In the genomic region with DNA sequence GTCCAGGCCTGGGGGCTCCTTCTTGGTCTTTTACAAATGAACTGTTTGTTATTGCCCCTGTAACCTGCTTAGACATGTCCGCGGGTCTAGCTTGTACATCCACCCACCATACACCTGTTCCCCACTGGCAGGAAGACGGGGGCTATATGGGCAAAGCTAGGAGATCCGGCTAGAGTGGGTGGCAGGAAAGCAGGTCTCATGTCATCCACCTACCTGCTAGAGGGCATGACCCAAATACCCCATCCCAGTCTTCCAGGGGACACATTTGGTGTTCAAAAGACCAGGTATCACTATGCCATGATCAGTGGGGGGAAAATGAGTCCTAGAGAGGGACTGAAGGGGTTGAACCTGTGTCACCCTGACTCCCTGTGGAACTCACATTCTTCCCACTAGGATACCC, we compare ENCODE assay signal across 8 mouse cellular contexts. TPM values are rescaled to one million over a fixed set of nuclear protein-coding genes. Genes with fewer than 3 reads are reported as not detected.
A peak's percentile ranks its signal among the peaks of the same experiment; 100 is the strongest.
DNase-seq lines count a peak whose midpoint lies in the region; ATAC-seq and TF ChIP-seq lines count a peak whose summit lies in the region.

No protein-coding gene starts in this region.

- H3K27me3 ChIP-seq in kidney, adult 2 months (replicated peaks; ENCODE audit: control insufficient read depth, insufficient read depth, low read length) = no peaks in the 10 kb centered on the region
- H3K27me3 ChIP-seq in heart, embryonic 14.5 days (ENCODE audit: control insufficient read depth, insufficient read depth, low read length) = no peaks in the 10 kb centered on the region
- H3K27me3 ChIP-seq in midbrain, embryonic 10.5 days (ENCODE audit: low read depth, poor library complexity, severe bottlenecking) = no peaks in the 10 kb centered on the region

- peak overlapping the region; percentile 70; the same call in 1 of the 2 replicates for H3K27ac ChIP-seq in kidney, adult 2 months (ENCODE audit: insufficient read depth, low read depth, low read length)
- peak overlapping the region; percentile 99 for H3K27ac ChIP-seq in bone marrow macrophage, adult 2 months (ENCODE audit: insufficient read depth, low read depth, low read length)
- peak overlapping the region; percentile 82 to 99 for H3K27ac ChIP-seq in heart, embryonic 14.5 days (replicated peaks in 1 of 2; ENCODE audit: control insufficient read depth in 1 of 2, insufficient read depth in 1 of 2, low read depth in 2 of 2, low read length in 2 of 2)
- H3K27ac ChIP-seq in midbrain, embryonic 10.5 days (replicated peaks) = peak overlapping the region; percentile 97

- no peak for TF ChIP-seq CTCF in kidney, adult 2 months (conservative IDR thresholded peaks at IDR 0.05; ENCODE audit: insufficient read depth, insufficient read length, low read depth, low read length)
- TF ChIP-seq CTCF in bone marrow macrophage, adult 2 months (IDR thresholded peaks at IDR 0.05; ENCODE audit: low read depth, low read length) = no peak

- H3K9ac ChIP-seq in heart, embryonic 14.5 days (ENCODE audit: low read length) = peak overlapping the region; percentile 80

- 79% methylated on average over 4 of the region's 4 CpGs for WGBS in kidney, adult 2 months
- 83% methylated on average over 4 of the region's 4 CpGs for WGBS in heart, embryonic 14.5 days
- 88% methylated on average over 4 of the region's 4 CpGs for WGBS in midbrain, embryonic 10.5 days

- no peaks in the 10 kb centered on the region for H3K36me3 ChIP-seq in kidney, adult 2 months (ENCODE audit: control insufficient read depth, insufficient read depth, low read length)
- peaks cover 26% of the 10 kb centered on the region for H3K36me3 ChIP-seq in heart, embryonic 14.5 days (ENCODE audit: control insufficient read depth, insufficient read depth, low read length)
- H3K36me3 ChIP-seq in midbrain, embryonic 10.5 days = peaks cover 17% of the 10 kb centered on the region

- peak overlapping the region; percentile 90 for H3K4me2 ChIP-seq in heart, embryonic 14.5 days (ENCODE audit: low read length)

- no peak overlapping the region for H3K4me3 ChIP-seq in kidney, adult 2 months (ENCODE audit: insufficient read depth, low read depth, low read length)
- peak overlapping the region; percentile 75 for H3K4me3 ChIP-seq in bone marrow macrophage, adult 2 months (ENCODE audit: insufficient read depth, low read length)
- H3K4me3 ChIP-seq in heart, embryonic 14.5 days (ENCODE audit: control insufficient read depth in 1 of 2, insufficient read depth in 1 of 2, low read depth in 1 of 2, low read length in 2 of 2) = peak overlapping the region; percentile 20 to 84; a peak in 2 of 4 replicates
- H3K4me3 ChIP-seq in midbrain, embryonic 10.5 days = peak overlapping the region; percentile 86; the same call in 1 of the 2 replicates

- no peak for ATAC-seq in heart, embryonic 14.5 days (ENCODE audit: insufficient number of reproducible peaks, insufficient read depth, low FRiP score, low read depth)

- H3K9me3 ChIP-seq in heart, embryonic 14.5 days (ENCODE audit: control insufficient read depth, low read length) = no peaks in the 10 kb centered on the region
- no peaks in the 10 kb centered on the region for H3K9me3 ChIP-seq in midbrain, embryonic 10.5 days (replicated peaks)

- peaks cover 26% of the 10 kb centered on the region for H3K4me1 ChIP-seq in kidney, adult 2 months (ENCODE audit: control insufficient read depth, insufficient read depth, low read length)
- H3K4me1 ChIP-seq in bone marrow macrophage, adult 2 months (ENCODE audit: control insufficient read depth, insufficient read depth, low read length) = peaks cover 45% of the 10 kb centered on the region
- H3K4me1 ChIP-seq in heart, embryonic 14.5 days (ENCODE audit: control insufficient read depth in 2 of 2, insufficient read depth in 2 of 2, low read length in 2 of 2) = peaks cover 43 to 62% of the 10 kb centered on the region in 2 experiments
- H3K4me1 ChIP-seq in midbrain, embryonic 10.5 days = peaks cover 65% of the 10 kb centered on the region

- no peak for TF ChIP-seq POLR2A in kidney, adult 2 months (IDR thresholded peaks at IDR 0.05; ENCODE audit: low read depth, low read length)
- TF ChIP-seq POLR2A in bone marrow macrophage, adult 2 months (IDR thresholded peaks at IDR 0.05; ENCODE audit: borderline replicate concordance, low read depth, low read length) = no peak

- DNase-seq in kidney, adult 2 months = no peak
- DNase-seq in kidney, adult 18-20 months = no peak
- no peak for DNase-seq in midbrain, embryonic 10.5 days (ENCODE audit: low spot score)
- DNase-seq in adrenal gland, adult (ENCODE audit: inconsistent age in 2 of 2, low spot score in 1 of 2) = no peak
- no peak for DNase-seq in testis, postnatal 10 days (ENCODE audit: low spot score)
- no peak for DNase-seq in frontal cortex, postnatal 14 days (ENCODE audit: low spot score in 2 of 2)

RNA-seq across cellular contexts. Expression of a gene that starts 9.9 kb away (rescaled TPM):
- 41.8 and 41.9 TPM in 2 replicates for polyA plus RNA-seq in kidney, adult 2 months (2012; rRNA removed)
- polyA plus RNA-seq in bone marrow macrophage, adult 2 months (2012; ENCODE audit: insufficient read depth, insufficient read length, missing spikeins) = 251 and 272 TPM in 2 replicates
- polyA plus RNA-seq in heart, embryonic 14.5 days (2014; fragmentation: Nextera tagmentation; extraction: Ambion mirVana) = 25.4 and 28.4 TPM in 2 replicates
- 18.5 and 21.7 TPM in 2 replicates for polyA plus RNA-seq in midbrain, embryonic 10.5 days (2016; fragmentation: Nextera tagmentation; extraction: Ambion mirVana)

RNA-seq across cellular contexts. Expression of a gene that starts 20.4 kb away (rescaled TPM):
- 48.9 and 50.2 TPM in 2 replicates for polyA plus RNA-seq in kidney, adult 2 months (2012; rRNA removed)
- 35.5 and 38.0 TPM in 2 replicates for polyA plus RNA-seq in bone marrow macrophage, adult 2 months (2012; ENCODE audit: insufficient read depth, insufficient read length, missing spikeins)
- 130 and 142 TPM in 2 replicates for polyA plus RNA-seq in heart, embryonic 14.5 days (2014; fragmentation: Nextera tagmentation; extraction: Ambion mirVana)
- 293 and 325 TPM in 2 replicates for polyA plus RNA-seq in midbrain, embryonic 10.5 days (2016; fragmentation: Nextera tagmentation; extraction: Ambion mirVana)

RNA-seq across cellular contexts. Expression of a gene that starts 23.8 kb away (rescaled TPM):
- polyA plus RNA-seq in kidney, adult 2 months (2012; rRNA removed) = 0.08 TPM in 1 of 2 replicates, not detected in the other
- not detected in 2 replicates for polyA plus RNA-seq in bone marrow macrophage, adult 2 months (2012; ENCODE audit: insufficient read depth, insufficient read length, missing spikeins)
- polyA plus RNA-seq in heart, embryonic 14.5 days (2014; fragmentation: Nextera tagmentation; extraction: Ambion mirVana) = 0.16 TPM in 1 of 2 replicates, not detected in the other
- 1.1 and 1.4 TPM in 2 replicates for polyA plus RNA-seq in midbrain, embryonic 10.5 days (2016; fragmentation: Nextera tagmentation; extraction: Ambion mirVana)

RNA-seq across cellular contexts. Expression of a gene that starts 26.8 kb away (rescaled TPM):
- polyA plus RNA-seq in kidney, adult 2 months (2012; rRNA removed) = 37.0 and 46.2 TPM in 2 replicates
- 22.7 and 27.8 TPM in 2 replicates for polyA plus RNA-seq in bone marrow macrophage, adult 2 months (2012; ENCODE audit: insufficient read depth, insufficient read length, missing spikeins)
- polyA plus RNA-seq in heart, embryonic 14.5 days (2014; fragmentation: Nextera tagmentation; extraction: Ambion mirVana) = 14.4 and 17.4 TPM in 2 replicates
- polyA plus RNA-seq in midbrain, embryonic 10.5 days (2016; fragmentation: Nextera tagmentation; extraction: Ambion mirVana) = 6.9 and 7.3 TPM in 2 replicates

RNA-seq across cellular contexts. Expression of a gene that starts 28.5 kb away (rescaled TPM):
- 0.28 and 0.35 TPM in 2 replicates for polyA plus RNA-seq in kidney, adult 2 months (2012; rRNA removed)
- polyA plus RNA-seq in bone marrow macrophage, adult 2 months (2012; ENCODE audit: insufficient read depth, insufficient read length, missing spikeins) = not detected in 2 replicates
- 0.30 TPM in 1 of 2 replicates, not detected in the other for polyA plus RNA-seq in heart, embryonic 14.5 days (2014; fragmentation: Nextera tagmentation; extraction: Ambion mirVana)
- polyA plus RNA-seq in midbrain, embryonic 10.5 days (2016; fragmentation: Nextera tagmentation; extraction: Ambion mirVana) = 2.1 and 5.1 TPM in 2 replicates
